Mouse (Mus musculus) adrenal gland, postnatal 4 days (tissue): ENCODE measurements around the gene Siglec1. TPM values are rescaled to one million over a fixed set of nuclear protein-coding genes. Genes with fewer than 3 reads are reported as not detected.

ENCODE experiments used
- DNase-seq, 2 experiments: peaks; one replicate each; pipeline ENCODE4 v3.0.0; 2021 to 2022; ENCODE audit warnings: low spot score in 2 of 2, mixed read lengths in 2 of 2
- total RNA-seq, 2 experiments: library from RNA; stranded (reverse); gene quantifications; 2 replicates each; pipeline ENCODE4 v1.2.3; 2021

Gene Siglec1
- total RNA-seq, 2 experiments from 2014 or later: 2.6 to 3.0 TPM

DNA sequence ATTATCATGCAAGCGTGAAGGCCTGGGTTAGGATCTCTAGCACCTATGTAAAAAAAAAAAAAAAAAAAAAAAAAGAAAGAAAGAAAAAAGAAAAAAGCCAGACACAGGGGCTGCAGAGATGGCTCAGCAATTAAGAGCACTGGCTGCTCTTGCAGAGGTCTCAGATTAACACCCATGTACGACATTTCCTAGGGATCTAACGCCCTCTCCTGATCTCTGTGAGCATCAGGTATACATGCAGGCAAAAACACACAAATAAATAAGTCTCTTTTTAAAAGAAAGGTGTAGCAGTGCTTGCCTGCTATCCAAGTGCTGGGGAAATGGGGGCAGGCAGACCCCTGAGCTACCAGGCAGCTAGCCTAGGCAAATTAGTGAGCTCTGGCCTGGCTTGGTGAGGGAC lies 15.0 kb upstream of the Siglec1 start:
- no peak for DNase-seq

DNA sequence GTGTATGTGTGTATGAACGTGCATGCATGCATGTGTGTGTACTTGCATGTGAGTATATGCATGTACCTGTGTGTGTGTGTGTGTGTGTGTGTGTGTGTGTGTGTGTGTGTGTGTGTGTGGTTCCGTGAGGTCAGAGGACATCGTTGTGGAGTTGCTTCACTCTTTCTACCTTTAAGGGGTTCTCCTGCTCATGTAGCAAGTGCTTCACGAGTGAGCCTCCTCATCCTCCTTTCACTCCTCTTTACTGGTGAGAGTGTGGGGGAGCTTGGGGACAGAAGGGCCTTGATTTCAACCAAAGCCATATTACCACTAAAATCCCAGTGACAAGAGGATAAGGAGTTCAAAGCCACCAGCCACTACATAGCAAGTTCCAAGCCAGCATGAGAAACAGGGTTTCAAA lies 10.5 kb upstream of the Siglec1 start:
- DNase-seq: no peak

DNA sequence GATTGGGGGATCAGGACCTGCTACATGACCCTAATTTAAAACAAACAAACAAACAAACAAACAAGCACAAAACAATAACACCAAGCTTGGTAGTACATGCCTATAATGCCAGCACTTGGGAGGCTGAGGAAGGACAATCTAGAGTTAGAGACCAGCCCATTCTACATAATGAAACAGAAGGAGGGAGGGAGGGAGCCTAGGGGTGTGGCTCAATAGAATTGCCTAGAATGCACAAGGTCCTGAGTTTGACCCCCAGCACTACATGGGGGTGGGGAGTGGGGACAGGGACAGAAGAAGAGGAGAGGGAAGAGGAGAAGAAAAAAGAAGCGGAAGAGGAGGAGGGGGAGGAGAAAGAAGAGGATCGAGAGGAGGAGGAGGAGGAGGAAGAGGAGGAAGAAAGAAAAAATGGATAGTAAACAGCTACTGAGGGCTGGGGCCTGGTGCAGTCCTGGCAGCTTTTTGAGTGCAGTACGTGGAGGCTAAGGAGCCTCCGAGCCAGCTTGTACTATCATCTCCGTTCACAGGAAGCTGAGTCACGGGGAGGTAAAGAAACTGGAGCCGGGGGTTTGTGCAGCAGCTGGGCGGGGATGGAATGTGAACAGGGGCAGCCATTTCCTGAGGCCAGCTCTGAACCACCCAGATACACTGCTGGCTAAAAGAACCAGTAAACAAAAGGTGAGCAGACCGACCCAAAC lies 9.7 kb upstream of the Siglec1 start:
- DNase-seq: no peak

DNA sequence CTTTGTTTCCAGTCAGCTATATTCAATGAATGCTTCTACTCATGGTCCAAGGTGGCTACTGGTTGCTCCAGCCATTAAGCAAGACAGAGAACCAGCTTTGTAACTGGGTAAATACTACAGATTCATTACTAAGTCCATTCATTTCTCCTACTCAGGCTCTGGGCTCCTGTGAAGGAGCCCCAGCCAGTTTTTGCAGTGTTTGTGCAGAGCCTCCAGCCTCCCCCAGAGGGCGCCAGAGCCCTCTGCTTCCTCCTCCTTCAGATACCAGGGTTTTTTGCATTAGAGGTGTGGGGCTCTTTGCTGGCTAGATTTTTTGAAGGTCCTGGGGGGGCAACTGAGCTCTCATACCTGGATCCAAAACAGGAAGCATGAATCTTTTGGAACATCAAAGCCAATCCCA lies 8.3 kb upstream of the Siglec1 start:
- DNase-seq: peak; percentile 38 to 41

DNA sequence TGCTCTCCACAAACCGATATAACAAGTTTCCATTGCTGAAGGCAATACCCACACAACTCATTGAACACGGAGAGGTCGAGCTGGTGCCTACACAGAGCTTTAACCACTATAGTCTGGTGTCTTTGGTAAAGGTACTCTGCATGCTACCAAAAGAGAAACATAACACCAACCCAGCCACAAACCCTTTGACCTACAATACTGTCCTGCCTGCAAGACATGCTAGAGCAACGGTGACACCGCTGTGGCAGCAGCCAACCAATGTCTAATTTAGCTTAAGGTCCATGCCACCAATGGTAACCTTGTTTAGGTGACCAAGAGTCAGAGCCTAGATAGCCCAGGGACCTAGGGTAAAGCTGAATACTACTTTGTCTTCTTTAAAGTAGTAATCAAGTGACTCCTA lies 7.0 kb upstream of the Siglec1 start:
- peak in 1 of 2 experiments; percentile 1 for DNase-seq

DNA sequence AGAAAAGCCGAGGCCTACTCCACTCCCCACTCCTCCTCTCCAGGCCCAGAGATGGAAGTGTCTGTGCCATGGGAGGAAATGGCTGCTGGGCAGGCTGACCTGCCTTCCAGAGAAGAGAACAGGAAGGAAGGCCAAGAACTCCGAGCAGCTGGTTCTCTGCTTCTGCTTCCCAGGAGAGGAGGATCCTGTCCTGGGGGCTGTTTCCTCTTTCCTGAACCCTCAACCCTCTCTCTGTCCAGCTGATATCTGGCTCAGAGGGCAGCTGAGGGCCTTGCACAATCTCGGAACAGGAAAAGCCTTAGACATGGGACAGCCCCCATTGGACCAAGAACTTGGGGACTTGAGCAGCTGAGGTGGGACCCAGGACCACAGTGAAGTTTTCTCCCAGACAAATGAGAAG lies 4.3 kb upstream of the Siglec1 start:
- no peak for DNase-seq

DNA sequence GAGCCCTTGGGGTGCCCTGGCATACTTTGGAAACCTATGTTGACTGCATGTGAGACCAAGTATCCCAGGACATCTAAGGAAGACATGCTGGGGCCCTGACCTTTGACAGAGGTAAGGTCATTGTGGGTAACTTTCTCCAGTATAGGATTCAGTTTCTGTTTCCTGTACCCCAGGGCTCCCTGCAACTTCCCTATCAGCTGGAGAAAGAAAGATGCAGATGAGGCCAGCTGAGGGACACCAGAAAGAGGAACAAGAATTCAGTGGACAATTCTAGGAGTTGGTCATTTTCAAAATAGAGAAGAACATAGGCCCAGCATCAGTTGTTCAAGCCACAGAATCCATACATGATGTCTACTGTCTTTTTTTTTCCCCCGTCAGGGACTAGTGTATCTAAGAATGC lies 3.1 kb upstream of the Siglec1 start:
- no peak for DNase-seq

DNA sequence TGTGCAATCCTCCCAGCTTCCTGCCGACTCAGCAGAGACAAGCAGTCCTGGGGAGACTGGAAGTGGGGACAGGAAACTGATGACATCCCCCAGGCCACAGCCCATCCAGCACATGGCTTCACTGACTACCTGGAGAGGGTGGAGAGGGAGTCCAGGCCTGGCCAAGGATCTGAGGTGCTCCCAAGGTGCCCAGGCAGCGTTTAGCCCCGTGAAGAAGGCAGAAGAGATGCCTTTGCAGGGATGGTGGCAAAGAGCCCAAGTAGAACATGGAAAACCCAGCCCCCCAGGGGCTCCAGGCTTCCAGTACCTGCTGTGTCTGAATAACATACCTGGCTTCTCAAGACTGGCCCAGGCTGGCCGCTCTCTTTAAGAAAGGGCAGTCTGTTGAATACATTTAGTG lies 2.0 kb upstream of the Siglec1 start:
- no peak for DNase-seq

DNA sequence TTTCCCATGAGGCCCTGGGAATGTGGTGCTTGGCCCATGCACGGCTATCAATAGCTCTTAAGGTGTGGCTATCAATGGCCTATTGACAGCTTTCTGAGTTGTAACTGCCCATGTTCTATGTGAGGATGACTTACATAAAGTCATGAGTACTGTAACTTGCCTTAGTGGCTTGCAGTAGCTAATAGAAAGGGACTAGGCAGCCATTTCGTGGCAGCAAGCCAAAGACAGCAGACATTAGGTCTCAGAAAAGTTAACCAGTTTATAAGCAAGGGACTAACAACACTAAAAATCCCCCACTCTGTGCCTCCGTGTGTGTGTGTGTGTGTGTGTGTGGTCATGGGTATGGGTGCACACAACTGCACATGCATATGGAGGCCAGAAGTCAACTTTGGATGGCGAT lies 2.4 kb downstream of the Siglec1 start:
- no peak for DNase-seq

DNA sequence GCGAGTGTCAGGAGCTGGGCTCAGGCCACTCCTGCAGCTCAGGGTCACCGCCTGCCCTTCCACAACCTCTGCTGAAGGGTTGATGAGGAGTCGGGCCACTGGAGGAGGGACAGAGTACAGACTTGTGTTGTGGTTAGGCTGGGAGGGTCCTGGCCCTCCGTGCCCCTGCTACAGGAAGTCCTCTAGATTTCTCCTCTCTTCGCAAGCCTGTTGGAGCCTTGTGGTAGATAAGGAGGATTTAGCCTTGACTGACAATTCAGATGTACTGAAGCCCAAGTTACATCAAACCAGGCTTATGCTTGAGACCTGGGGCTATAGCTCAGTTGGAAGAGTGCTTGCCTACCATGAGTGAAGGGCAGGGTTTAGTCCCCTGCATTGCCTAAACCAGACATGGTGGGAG lies 6.1 kb downstream of the Siglec1 start:
- DNase-seq: no peak

DNA sequence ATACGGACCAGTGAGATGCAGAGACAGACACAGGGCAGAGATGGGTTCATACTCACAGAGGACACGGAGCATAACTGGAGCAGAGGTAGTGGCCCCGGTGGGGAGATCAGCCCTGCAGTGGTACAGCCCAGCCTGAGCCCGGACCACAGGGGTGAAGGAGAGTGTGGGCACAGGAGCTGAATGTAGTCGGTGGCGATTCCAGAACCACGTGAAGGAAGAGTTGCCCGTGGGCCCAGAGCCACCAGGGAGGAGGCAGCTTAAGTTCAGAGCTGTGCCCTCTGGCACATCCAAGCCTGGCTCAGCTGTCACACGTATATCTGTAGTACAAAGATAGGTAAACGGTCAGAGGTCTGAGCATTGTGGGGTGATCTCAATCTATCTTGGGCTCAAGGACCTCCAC lies 14.0 kb downstream of the Siglec1 start:
- no peak for DNase-seq

DNA sequence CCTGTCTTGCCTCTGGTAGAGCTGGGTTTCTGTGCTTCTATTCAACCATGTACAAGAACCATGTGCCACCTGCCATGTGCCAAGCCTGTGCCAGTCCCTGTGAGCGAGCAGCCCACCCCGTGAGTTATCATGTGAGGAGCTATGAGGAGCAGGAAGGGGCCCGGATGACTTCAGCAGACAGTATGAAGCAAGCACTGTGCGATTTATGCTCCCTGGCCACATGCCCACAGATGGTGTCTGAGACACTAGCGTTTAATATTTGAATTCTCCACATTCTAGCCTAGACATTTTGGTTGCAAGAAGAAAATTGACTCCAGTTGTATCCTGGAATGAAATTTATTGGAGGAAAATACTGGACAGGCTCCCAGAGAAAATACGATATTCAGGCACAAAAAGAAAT lies 19.1 kb downstream of the Siglec1 start:
- DNase-seq: no peak

DNA sequence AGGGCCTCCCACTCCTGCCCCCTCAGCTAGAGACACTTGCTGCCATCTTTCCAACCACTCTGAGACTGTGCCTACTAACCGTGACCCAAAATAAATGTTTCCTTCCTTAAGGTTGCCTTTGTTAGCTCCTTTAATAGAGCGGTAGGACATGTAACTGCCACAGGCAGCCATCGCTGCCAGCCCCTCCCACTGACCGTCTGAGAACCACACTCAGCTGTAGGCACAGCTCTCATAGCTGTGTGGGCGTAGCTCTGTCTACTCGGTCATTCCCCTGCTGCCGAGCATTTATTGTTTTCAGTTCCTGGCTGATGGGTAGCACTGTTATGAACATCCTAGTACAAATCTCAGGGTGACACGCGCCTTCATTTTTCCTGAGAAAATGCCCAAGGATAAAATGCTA lies 20.2 kb downstream of the Siglec1 start:
- no peak for DNase-seq

DNA sequence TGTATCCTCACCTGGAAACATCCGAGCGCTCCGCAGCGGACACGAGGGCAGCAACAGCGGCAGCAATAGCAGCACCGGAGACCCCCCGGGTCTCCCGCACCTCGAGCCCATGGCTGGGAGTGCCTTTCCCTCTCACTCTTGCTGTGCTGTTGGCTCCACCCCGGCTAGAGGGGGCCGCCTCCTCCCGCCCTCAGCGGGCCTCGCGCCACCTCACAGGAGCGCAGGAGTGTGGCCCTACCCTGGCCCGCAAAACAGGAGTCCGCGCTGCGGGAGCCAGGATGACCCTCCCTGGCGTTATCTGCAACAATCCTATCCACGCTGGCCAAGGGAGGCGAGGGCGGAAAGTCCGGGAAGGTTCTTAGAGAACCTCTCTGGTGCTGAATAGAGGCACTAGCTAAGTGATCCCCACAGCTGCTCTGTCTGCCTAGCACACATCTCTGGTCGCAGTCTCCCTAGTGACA lies 23.1 kb downstream of the Siglec1 start, which contains the start of gene Adam33:
Gene Adam33 (minus strand): TSS at position 411 of the 461 bp plus-strand sequence.
- no peak for DNase-seq

DNA sequence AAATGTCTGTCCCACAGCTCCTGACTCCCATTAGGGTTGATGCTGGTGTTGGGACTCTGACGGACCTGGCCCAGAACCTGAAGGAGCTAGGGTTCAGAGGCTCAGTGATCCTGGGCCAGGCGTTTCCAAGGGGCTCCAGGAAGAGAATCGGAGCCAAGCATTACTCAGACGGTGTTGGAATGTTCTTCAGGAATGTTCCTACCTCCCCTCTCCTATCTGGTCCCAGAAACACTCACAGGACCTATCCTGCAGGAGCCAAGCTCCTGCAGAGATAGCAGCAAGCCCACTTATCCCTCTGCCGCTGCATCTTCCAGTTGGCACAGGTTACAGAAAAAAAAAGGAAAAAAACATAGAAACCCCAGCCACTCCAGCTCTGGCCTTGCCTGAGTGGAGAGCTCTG lies 25.0 kb downstream of the Siglec1 start:
- no peak for DNase-seq

DNA sequence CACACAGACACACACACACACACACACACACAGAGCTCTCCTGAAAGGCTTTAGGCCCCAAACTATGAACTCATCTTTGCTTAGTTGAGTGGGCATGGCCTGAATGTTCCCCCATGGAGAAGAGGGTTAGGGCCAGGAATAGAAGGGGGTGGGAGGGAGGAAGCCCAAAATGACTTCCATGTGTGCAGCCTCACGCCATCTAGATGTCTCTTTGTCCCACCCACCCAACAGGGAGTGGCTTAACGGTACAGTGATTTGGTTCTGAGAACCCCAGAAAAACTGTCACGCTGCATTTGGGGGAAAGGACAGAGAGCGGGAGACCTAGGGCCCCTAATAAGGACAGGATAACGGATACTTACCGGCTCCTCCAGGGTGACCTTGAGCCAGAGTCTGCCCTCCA lies 25.8 kb downstream of the Siglec1 start:
- DNase-seq: no peak

DNA sequence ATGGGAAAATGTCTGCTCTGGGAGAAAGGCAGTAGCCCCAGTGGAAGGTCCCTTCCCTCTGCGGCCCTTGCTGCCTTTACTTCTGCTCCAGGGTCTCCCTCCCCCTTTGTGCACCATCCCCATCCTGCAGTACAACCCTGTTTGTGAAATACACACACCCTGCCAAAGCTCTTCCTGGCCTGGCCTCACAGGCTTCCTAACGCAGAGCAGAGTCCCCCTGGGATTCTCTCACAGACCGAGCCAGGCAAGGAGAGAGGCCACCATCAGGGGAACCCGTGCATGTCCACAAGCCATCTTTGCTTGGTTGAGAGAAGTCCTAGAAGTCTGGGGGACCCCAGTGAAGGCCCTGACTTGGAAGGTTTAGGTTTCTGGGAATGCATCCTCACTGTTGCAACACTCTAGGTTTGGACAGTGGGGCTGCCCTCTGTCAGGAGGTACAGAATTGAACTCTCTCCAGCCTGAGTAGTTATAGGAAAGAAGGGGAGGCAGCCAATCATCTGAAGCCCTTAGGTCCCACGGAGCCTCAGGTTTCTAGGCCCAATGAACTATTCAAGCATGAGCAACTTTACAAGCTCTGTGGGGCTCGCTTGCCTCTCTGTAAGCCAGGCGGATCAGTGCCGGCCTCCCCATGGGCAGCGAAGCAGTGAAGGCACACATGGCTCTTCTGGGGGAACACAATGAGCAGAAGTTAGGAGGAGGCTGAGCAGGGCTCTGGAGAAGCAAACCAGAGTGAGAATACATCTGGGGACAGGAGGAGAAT lies 26.6 kb downstream of the Siglec1 start:
- DNase-seq: no peak

DNA sequence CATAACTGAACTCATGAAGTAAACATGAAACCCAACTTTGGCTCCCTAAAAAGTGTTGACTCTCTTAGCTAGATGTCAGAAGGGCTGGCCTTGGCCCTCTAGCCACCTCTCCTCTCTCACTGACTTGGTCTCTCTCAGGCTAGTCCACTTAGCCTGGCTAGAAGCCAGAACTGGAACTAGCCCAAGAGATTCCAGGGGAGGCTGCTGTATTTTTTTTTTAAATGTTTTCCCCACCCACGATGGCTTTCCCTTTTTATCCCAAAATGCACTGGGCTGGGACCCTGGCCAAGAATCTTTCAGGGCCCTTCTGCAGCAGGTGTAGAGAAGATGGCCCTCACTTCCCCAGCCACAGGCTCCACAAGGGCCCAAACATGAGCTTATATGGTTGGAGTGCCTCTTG lies 27.2 kb downstream of the Siglec1 start:
- no peak for DNase-seq

DNA sequence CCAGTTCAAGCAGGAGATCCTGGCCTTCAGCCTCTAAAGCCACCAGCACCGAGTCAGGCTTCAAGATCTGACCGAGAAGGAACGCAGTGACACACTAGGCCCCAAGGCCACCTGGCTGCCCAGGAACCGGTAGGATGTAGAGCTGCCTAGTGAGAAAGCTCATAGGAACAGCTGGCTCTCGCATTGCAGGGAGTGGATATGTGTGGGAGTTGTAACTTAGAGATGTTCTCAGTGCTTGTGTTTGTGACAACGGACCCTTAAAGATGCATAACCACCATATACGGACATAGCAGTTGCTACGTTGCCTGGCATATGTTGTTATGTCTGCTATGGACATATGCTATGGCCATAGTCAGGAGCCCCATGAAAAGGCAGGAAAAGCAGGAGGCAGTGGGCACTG lies 27.9 kb downstream of the Siglec1 start:
- no peak for DNase-seq

DNA sequence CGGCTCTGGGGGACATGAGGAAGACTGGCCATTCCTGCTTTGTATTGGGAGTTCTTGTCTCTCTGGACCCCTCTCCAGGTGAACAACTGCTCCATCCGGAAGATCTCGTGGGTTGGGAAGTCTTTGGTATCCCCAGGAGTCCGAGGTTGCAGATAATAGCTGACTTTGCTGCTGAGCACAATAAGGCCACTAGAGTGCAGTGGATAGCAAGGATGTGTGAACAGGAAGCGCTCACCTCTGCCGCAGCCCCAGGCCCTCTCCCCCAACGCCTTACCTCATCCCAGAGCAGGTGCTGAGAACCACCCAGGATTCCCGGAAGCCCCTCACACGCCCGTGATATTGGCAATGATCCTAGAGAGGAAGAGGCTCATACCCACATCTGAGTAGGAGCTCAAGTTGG lies 30.4 kb downstream of the Siglec1 start:
- no peak for DNase-seq

DNA sequence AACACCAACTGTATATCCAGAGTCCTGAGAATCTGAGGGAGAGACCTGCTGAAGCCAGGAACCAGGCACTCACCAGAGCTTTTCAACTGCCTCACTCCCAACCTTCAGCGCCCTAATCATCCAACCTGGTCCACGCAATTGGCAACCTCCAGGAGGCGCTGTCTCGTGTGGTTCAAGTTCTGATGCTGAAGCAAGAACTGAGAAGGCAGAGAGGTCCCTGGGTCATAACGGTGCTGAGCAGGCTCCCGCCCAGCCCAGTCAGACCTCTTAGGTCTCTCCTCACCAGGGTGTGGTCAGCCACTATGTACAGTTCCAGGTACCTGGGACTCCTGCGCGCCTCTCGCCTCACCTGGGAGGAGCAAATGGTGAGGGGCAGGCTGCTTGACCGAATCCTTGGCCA lies 30.9 kb downstream of the Siglec1 start:
- DNase-seq: peak in 1 of 2 experiments; percentile 38

DNA sequence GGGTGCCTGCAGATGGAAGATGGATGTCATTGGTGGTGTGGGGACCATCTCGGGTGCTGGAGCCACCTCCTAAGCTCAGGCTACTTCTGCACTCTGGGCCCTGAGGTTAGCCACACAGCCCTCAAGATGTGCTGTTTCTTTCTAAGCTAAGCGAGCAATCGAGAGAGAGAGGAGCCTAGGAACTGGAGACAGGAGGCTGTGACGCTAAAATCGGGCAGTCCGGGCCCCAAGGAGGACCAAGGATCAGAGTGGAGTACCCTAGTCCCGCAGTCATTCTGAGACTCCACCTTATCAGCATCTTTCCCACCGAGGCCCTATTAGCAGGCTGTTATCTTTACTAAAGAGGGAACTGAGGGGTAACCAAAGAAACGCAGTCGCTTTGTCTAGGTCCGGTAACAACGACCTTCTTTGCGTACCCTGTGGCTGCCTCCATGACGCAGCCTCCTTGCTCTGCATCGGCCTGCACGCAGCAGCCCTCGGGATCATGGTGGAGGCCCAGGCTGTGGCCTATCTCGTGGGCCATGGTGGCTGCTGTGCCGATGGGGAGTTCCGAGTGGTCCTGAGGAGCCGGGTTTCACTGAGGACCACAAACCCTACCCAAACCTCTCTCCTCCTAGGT lies 31.8 kb downstream of the Siglec1 start:
- DNase-seq: no peak
